Mouse (Mus musculus) limb, embryonic 15.5 days (tissue): ENCODE results near the gene Rsph1. TPM values are rescaled to one million over a fixed set of nuclear protein-coding genes. Genes with fewer than 3 reads are reported as not detected.

Experiments used
- ATAC-seq: fragments of 200-750 bp; cut with Nextera tagmentation; 2 replicates; pipeline ENCODE4 v1.8.0; 2017; ENCODE audit warnings: low read depth, moderate TSS enrichment; ENCODE audit not compliant: insufficient number of reproducible peaks, low FRiP score, low TSS enrichment
- H3K27ac ChIP-seq: fragments of 300-500 bp; sonication (generic); 2 replicates; pipeline ENCODE4 v1.5.1; 2015; ENCODE audit warnings: moderate library complexity, mild to moderate bottlenecking, inconsistent platforms
- H3K27me3 ChIP-seq: fragments of 300-500 bp; sonication (generic); 2 replicates; pipeline ENCODE4 v1.6.1; 2015; ENCODE audit warnings: inconsistent platforms
- H3K36me3 ChIP-seq: fragments of 300-500 bp; sonication (generic); 2 replicates; pipeline ENCODE4 v1.6.1; 2015; ENCODE audit warnings: inconsistent platforms
- H3K4me1 ChIP-seq: fragments of 300-500 bp; sonication (generic); 2 replicates; pipeline ENCODE4 v1.6.1; 2015; ENCODE audit warnings: inconsistent platforms
- H3K4me2 ChIP-seq: fragments of 300-500 bp; sonication (generic); 2 replicates; pipeline ENCODE4 v1.6.1; 2015; ENCODE audit warnings: mild to moderate bottlenecking, inconsistent platforms
- H3K4me3 ChIP-seq: fragments of 300-500 bp; sonication (generic); 2 replicates; pipeline ENCODE4 v1.5.1; 2015; ENCODE audit warnings: mild to moderate bottlenecking, inconsistent platforms
- H3K9ac ChIP-seq: fragments of 300-500 bp; sonication (generic); 2 replicates; pipeline ENCODE4 v1.6.1; 2015; ENCODE audit warnings: inconsistent platforms
- H3K9me3 ChIP-seq: fragments of 300-500 bp; sonication (generic); 2 replicates; pipeline ENCODE4 v1.6.1; 2016; ENCODE audit warnings: inconsistent platforms
- WGBS: fragments of 180-500 bp; shearing (Covaris S2); methylation state at CpG from one replicate; pipeline ENCODE4 v1.1.7; 2015; 5-methylcytosine and 5-hydroxymethylcytosine counted together
- polyA plus RNA-seq: library from polyadenylated mRNA; unstranded; fragments of >200 nt; fragmentation: Nextera tagmentation; extraction: Ambion mirVana; gene quantifications from 2 replicates; pipeline ENCODE4 v1.2.1, GENCODE M21; 2015

The Rsph1 gene
- polyA plus RNA-seq, 1 experiment from 2014 or later: 0.70 TPM

GRCm38 (mm10) chr17:31261352-31261751 is 15.8 kb downstream of the Rsph1 start:
- no peak overlapping the region for H3K4me2 ChIP-seq
- H3K27me3 ChIP-seq: no peaks in the 10 kb centered on the region
- no peak overlapping the region for H3K9ac ChIP-seq
- no peaks in the 10 kb centered on the region for H3K9me3 ChIP-seq
- no peak overlapping the region for H3K4me3 ChIP-seq
- no peak overlapping the region for H3K27ac ChIP-seq
- WGBS: 74% methylated on average over 6 of the region's 6 CpGs
- no peaks in the 10 kb centered on the region for H3K36me3 ChIP-seq
- 0 out of 2 replicates have a peak, but pooled peaks cover 2% of the 10 kb centered on the region for H3K4me1 ChIP-seq
- no peak for ATAC-seq

DNA sequence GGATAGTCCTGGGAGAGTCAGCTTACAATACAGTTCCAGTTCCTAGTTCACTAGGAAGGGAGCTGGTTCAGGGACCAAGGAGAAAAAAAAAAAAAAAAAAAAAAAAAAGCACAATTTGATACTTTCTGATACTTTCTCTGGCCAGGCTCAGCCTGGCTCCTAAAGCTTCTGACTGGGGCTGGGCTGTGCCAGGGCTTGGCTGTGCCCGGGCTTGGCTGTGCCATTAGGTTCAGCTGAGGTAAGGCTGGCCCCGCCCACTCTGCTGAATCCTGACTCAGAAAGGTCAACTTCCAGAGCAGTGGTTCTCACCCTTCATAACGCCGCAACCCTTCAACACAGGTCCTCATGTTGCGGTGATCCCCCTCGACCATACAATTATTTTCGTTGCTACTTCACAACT is 16.8 kb downstream of the Rsph1 start:
- WGBS: 71% methylated on average over 7 of the region's 7 CpGs
- H3K4me3 ChIP-seq: no peak overlapping the region
- no peaks in the 10 kb centered on the region for H3K36me3 ChIP-seq
- H3K4me1 ChIP-seq: 0 out of 2 replicates have a peak, but pooled peaks cover 2% of the 10 kb centered on the region
- ATAC-seq: no peak
- H3K9me3 ChIP-seq: no peaks in the 10 kb centered on the region
- H3K27ac ChIP-seq: no peak overlapping the region
- H3K9ac ChIP-seq: no peak overlapping the region
- H3K4me2 ChIP-seq: no peak overlapping the region
- no peaks in the 10 kb centered on the region for H3K27me3 ChIP-seq

GRCm38 (mm10) chr17:31259825-31260224 is 17.4 kb downstream of the Rsph1 start:
- no peak overlapping the region for H3K27ac ChIP-seq
- no peak overlapping the region for H3K4me3 ChIP-seq
- H3K9me3 ChIP-seq: no peaks in the 10 kb centered on the region
- 0 out of 2 replicates have a peak, but pooled peaks cover 1% of the 10 kb centered on the region for H3K4me1 ChIP-seq
- ATAC-seq: no peak
- no peaks in the 10 kb centered on the region for H3K36me3 ChIP-seq
- H3K9ac ChIP-seq: no peak overlapping the region
- 72% methylated on average over 4 of the region's 4 CpGs for WGBS
- H3K4me2 ChIP-seq: no peak overlapping the region
- H3K27me3 ChIP-seq: no peaks in the 10 kb centered on the region

- Histone ChIP-seq H3K9ac (no peak overlapping the region), H3K36me3 (no peaks in the 10 kb centered on the region), H3K9me3 (no peaks in the 10 kb centered on the region), H3K4me2 (no peak overlapping the region), H3K27ac (no peak overlapping the region), H3K4me3 (no peak overlapping the region), H3K27me3 (no peaks in the 10 kb centered on the region), H3K4me1 (0 out of 2 replicates have a peak, but pooled peaks cover 6% of the 10 kb centered on the region)
- 78% methylated on average over 4 of the region's 4 CpGs for WGBS
- no peak for ATAC-seq
These were observed 18.0 kb downstream of the Rsph1 start for GRCm38 (mm10) chr17:31259145-31259544.

GRCm38 (mm10) chr17:31258310-31258865 is 18.8 kb downstream of the Rsph1 start:
- Histone ChIP-seq H3K9me3 (no peaks in the 10 kb centered on the region), H3K9ac (no peak overlapping the region), H3K36me3 (no peaks in the 10 kb centered on the region), H3K4me3 (no peak overlapping the region), H3K27ac (no peak overlapping the region), H3K4me1 (0 out of 2 replicates have a peak, but pooled peaks cover 6% of the 10 kb centered on the region), H3K4me2 (no peak overlapping the region), H3K27me3 (no peaks in the 10 kb centered on the region)
- 73% methylated on average over 9 of the region's 9 CpGs for WGBS
- no peak for ATAC-seq

- Histone ChIP-seq H3K4me2 (no peak overlapping the region), H3K27me3 (no peaks in the 10 kb centered on the region), H3K9me3 (no peaks in the 10 kb centered on the region), H3K4me3 (no peak overlapping the region), H3K27ac (no peak overlapping the region), H3K9ac (no peak overlapping the region), H3K36me3 (no peaks in the 10 kb centered on the region), H3K4me1 (0 out of 2 replicates have a peak, but pooled peaks cover 6% of the 10 kb centered on the region)
- no peak for ATAC-seq
- WGBS: 90% methylated on average over 12 of the region's 12 CpGs
These were observed 19.3 kb downstream of the Rsph1 start for GRCm38 (mm10) chr17:31257898-31258297.

GRCm38 (mm10) chr17:31257149-31257548 is 20.0 kb downstream of the Rsph1 start:
- H3K27ac ChIP-seq: no peak overlapping the region
- no peak overlapping the region for H3K4me3 ChIP-seq
- no peaks in the 10 kb centered on the region for H3K9me3 ChIP-seq
- H3K36me3 ChIP-seq: no peaks in the 10 kb centered on the region
- 0 out of 2 replicates have a peak, but pooled peaks cover 6% of the 10 kb centered on the region for H3K4me1 ChIP-seq
- 94% methylated on average over 1 of the region's 1 CpGs for WGBS
- no peak for ATAC-seq
- no peaks in the 10 kb centered on the region for H3K27me3 ChIP-seq
- H3K4me2 ChIP-seq: no peak overlapping the region
- H3K9ac ChIP-seq: no peak overlapping the region

DNA sequence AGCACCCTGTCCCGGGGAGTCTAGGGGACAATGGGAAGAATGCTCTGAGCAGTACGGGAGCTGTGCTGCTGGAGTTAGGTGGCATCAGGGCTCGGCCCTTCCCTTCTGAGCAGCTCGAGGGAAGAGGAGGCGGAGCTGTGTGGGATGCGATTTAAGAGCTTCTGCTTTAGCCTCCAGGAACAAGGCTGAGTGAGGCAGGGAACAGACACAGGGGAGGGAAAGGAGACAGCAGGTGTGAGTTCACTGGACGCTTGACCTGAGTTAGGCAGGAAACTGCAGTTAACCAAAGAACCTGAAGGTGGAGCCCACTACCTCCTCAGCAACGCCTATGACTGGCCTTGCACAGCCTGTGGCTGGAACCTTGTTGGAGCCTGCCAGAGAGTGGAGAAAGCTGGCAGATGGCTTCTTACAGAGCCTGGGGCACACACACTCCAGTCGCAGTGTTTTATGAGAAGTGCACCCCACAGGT is 22.7 kb downstream of the Rsph1 start:
- Histone ChIP-seq H3K4me1 (0 out of 2 replicates have a peak, but pooled peaks cover 6% of the 10 kb centered on the region), H3K36me3 (no peaks in the 10 kb centered on the region), H3K4me3 (no peak overlapping the region), H3K9ac (no peak overlapping the region), H3K27me3 (no peaks in the 10 kb centered on the region), H3K9me3 (no peaks in the 10 kb centered on the region), H3K4me2 (0 out of 2 replicates have a peak overlapping the region, but pooled peaks have one; percentile 20), H3K27ac (no peak overlapping the region)
- peak; percentile 59; the same call in 1 of the 2 replicates for ATAC-seq
- WGBS: 13% methylated on average over 9 of the region's 9 CpGs

DNA sequence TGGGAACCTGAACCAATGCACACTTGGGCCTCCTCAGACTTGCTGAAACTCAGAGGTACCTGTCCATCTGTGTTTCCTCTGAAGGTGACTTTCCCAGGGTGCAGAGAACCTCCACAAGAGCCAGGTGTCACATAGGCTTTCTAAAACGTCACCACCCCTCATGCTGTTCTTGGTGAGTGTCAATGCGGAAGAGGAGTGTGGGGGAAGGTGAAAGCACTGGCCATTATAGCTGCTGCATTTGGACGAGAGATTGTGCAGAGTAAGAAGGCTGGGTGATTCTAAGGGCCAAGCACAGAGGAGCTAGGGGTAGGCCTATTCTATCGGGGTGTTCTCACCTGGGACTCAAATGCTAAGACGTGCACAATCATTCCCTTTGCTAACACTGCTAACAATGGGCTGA is 23.2 kb downstream of the Rsph1 start:
- H3K27me3 ChIP-seq: no peaks in the 10 kb centered on the region
- H3K4me3 ChIP-seq: no peak overlapping the region
- no peak overlapping the region for H3K4me2 ChIP-seq
- no peak for ATAC-seq
- H3K27ac ChIP-seq: no peak overlapping the region
- H3K9me3 ChIP-seq: no peaks in the 10 kb centered on the region
- 61% methylated on average over 5 of the region's 5 CpGs for WGBS
- 0 out of 2 replicates have a peak, but pooled peaks cover 6% of the 10 kb centered on the region for H3K4me1 ChIP-seq
- no peak overlapping the region for H3K9ac ChIP-seq
- no peaks in the 10 kb centered on the region for H3K36me3 ChIP-seq

DNA sequence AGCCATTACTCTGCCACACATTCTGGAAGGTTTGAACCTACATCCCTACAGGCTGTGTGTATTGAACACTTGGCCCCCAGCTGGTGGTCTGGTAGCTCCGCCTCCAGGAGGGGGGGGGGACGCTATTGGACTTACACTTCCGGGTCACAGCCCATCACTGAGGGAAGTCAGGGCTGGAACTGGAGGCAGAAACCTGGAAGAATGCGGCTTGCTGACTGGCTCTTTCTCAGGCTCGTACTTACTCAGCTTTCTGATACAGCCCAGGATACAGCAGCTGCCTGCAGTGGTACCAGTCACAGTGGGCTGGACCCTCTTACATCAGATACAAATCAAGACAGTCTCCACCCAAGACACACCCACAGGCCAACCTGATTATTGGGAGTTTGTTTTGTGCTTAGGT is 30.0 kb downstream of the Rsph1 start:
- H3K4me3 ChIP-seq: no peak overlapping the region
- ATAC-seq: no peak
- no peak overlapping the region for H3K9ac ChIP-seq
- H3K9me3 ChIP-seq: no peaks in the 10 kb centered on the region
- 0 out of 2 replicates have a peak, but pooled peaks cover 4% of the 10 kb centered on the region for H3K4me1 ChIP-seq
- no peak overlapping the region for H3K4me2 ChIP-seq
- no peaks in the 10 kb centered on the region for H3K27me3 ChIP-seq
- no peaks in the 10 kb centered on the region for H3K36me3 ChIP-seq
- WGBS: 54% methylated on average over 5 of the region's 5 CpGs
- no peak overlapping the region for H3K27ac ChIP-seq

DNA sequence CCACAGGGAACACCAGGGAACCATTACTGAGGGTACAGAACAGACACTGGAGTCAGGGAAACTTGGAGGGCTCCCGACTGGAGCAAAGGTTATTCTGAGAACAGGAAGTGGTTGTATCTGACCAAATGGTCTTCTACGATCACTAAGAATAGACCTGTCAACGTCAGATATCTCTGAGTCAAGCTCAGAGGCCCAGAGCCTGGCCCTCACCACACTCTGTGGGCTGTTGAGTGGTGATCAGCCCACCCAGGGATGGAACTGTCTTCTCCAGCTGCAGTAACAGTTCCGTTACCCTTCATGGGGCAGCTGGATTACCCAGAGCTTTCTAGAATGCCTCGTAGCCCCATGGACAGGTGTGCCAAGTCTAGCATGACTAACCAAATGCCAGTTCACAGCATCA is 31.9 kb downstream of the Rsph1 start:
- H3K4me1 ChIP-seq: 0 out of 2 replicates have a peak, but pooled peaks cover 4% of the 10 kb centered on the region
- no peaks in the 10 kb centered on the region for H3K9me3 ChIP-seq
- ATAC-seq: no peak
- H3K27me3 ChIP-seq: no peaks in the 10 kb centered on the region
- H3K4me2 ChIP-seq: no peak overlapping the region
- H3K27ac ChIP-seq: no peak overlapping the region
- no peak overlapping the region for H3K4me3 ChIP-seq
- H3K9ac ChIP-seq: no peak overlapping the region
- 67% methylated on average over 5 of the region's 5 CpGs for WGBS
- H3K36me3 ChIP-seq: no peaks in the 10 kb centered on the region

DNA sequence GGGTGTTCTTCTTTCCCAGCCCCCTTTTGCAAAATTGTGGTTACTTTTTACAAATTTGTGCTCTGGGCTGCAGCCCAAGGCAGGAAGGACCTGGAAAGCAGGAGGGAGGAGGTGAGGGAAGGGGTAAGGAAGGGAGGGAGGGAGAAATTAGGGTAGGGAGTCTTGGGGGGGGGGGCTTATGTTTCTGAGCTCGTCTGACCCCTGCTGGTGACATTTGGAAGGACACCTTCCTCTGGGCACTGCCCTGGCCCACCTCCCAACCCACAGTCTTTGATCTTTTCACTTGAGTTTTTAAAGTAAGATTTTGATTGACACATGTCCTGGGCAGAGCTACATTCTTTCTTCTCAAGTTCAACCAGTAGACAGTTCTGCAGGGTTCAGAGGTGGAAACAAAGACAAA is 34.4 kb downstream of the Rsph1 start:
- Histone ChIP-seq H3K9me3 (no peaks in the 10 kb centered on the region), H3K36me3 (no peaks in the 10 kb centered on the region), H3K4me2 (no peak overlapping the region), H3K27ac (no peak overlapping the region), H3K4me3 (no peak overlapping the region), H3K27me3 (no peaks in the 10 kb centered on the region), H3K9ac (no peak overlapping the region), H3K4me1 (0 out of 2 replicates have a peak, but pooled peaks cover 4% of the 10 kb centered on the region)
- WGBS: 0% methylated on average over 1 of the region's 1 CpGs
- ATAC-seq: no peak
